Comparison of ENCODE assay signal across 8 mouse cellular contexts in the genomic region with DNA sequence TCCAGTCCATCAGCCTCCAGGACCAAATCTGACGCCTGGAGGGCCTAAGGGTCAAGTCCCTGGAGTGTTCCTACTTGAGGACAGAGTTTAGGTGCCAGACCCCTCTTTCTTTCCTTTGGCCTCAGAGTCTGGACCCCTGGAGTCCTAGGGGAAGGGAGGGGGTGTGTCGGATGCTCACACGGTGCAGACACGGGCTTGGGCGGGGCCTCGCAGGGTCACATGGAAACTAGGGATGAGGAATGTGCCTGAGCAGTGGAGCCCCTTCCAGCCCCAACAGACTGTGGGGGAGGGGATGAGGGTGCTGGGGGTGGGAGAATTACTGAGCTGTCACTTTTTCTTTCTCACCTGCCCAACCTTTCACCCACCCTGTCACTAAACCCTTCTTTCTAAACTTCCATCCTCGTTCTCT. TPM values are rescaled to one million over a fixed set of nuclear protein-coding genes. Genes with fewer than 3 reads are reported as not detected.
DNase-seq lines count a peak whose midpoint lies in the region; ATAC-seq and TF ChIP-seq lines count a peak whose summit lies in the region.

No protein-coding gene starts in this region.

- H3K4me2 ChIP-seq in heart, embryonic 11.5 days: peak overlapping the region; percentile 97
- peak overlapping the region; percentile 98 for H3K4me2 ChIP-seq in kidney, embryonic 15.5 days

- peaks cover 82% of the 10 kb centered on the region for H3K4me1 ChIP-seq in embryonic facial prominence, embryonic 10.5 days
- peaks cover 33% of the 10 kb centered on the region for H3K4me1 ChIP-seq in heart, embryonic 11.5 days (ENCODE audit: control insufficient read depth, insufficient read depth, low read length)
- H3K4me1 ChIP-seq in kidney, embryonic 15.5 days: peaks cover 67% of the 10 kb centered on the region
- H3K4me1 ChIP-seq in liver, adult 2 months (ENCODE audit: control insufficient read depth, insufficient read depth, low read length): peaks cover 18% of the 10 kb centered on the region

- DNase-seq in 3T3-L1 (ENCODE audit: low read depth, low spot score): peak; percentile 75
- peak; percentile 81 for DNase-seq in R1 (ENCODE audit: low read depth, low spot score)
- peak; percentile 80 for DNase-seq in embryonic facial prominence, embryonic 10.5 days (ENCODE audit: low spot score)
- DNase-seq in liver, adult 2 months (ENCODE audit: extremely low read depth, low read depth, low spot score): peak; percentile 71
- DNase-seq in neural tube, embryonic 10.5 days (ENCODE audit: extremely low spot score, low spot score): peak; percentile 72
- peak; percentile 53 for DNase-seq in thymus, postnatal 25 days

- H3K9ac ChIP-seq in heart, embryonic 11.5 days (ENCODE audit: low read depth, low read length): peak overlapping the region; percentile 86
- H3K9ac ChIP-seq in kidney, embryonic 15.5 days: peak overlapping the region; percentile 58
- H3K9ac ChIP-seq in liver, adult 2 months (ENCODE audit: low read depth, low read length): peak overlapping the region; percentile 98

- no peaks in the 10 kb centered on the region; the same call in 1 of the 2 replicates for H3K79me2 ChIP-seq in liver, adult 2 months (ENCODE audit: control insufficient read depth, insufficient read depth, low read length)

- no peaks in the 10 kb centered on the region for H3K9me3 ChIP-seq in embryonic facial prominence, embryonic 10.5 days
- H3K9me3 ChIP-seq in heart, embryonic 11.5 days (replicated peaks; ENCODE audit: control insufficient read depth, low read length): no peaks in the 10 kb centered on the region
- no peaks in the 10 kb centered on the region for H3K9me3 ChIP-seq in kidney, embryonic 15.5 days (replicated peaks)

- ATAC-seq in heart, embryonic 11.5 days (replicated peaks; ENCODE audit: insufficient number of reproducible peaks, low FRiP score, low TSS enrichment): 0 out of 2 replicates have a peak, but pooled peaks have one; percentile 20
- peak; percentile 29 for ATAC-seq in kidney, embryonic 15.5 days (replicated peaks; ENCODE audit: low FRiP score)

- peaks cover 15% of the 10 kb centered on the region for H3K27me3 ChIP-seq in embryonic facial prominence, embryonic 10.5 days (replicated peaks; ENCODE audit: low read depth, poor library complexity, severe bottlenecking)
- no peaks in the 10 kb centered on the region for H3K27me3 ChIP-seq in heart, embryonic 11.5 days (ENCODE audit: control insufficient read depth, insufficient read depth, low read length)
- H3K27me3 ChIP-seq in kidney, embryonic 15.5 days: no peaks in the 10 kb centered on the region
- no peaks in the 10 kb centered on the region for H3K27me3 ChIP-seq in liver, adult 2 months (ENCODE audit: control insufficient read depth, insufficient read depth, low read length)

- peak overlapping the region; percentile 76 for H3K4me3 ChIP-seq in embryonic facial prominence, embryonic 10.5 days
- H3K4me3 ChIP-seq in heart, embryonic 11.5 days (ENCODE audit: low read depth, low read length): peak overlapping the region; percentile 71
- H3K4me3 ChIP-seq in kidney, embryonic 15.5 days (replicated peaks): peak overlapping the region; percentile 56
- H3K4me3 ChIP-seq in liver, adult 2 months (ENCODE audit: insufficient read depth, low read depth, low read length): peak overlapping the region; percentile 81

- TF ChIP-seq POLR2A in liver, adult 2 months (IDR thresholded peaks at IDR 0.05; ENCODE audit: extremely low read depth, insufficient read depth, low read length): peak; percentile 37; the same call in 1 of the 2 replicates

- H3K36me3 ChIP-seq in embryonic facial prominence, embryonic 10.5 days (replicated peaks): peaks cover 17% of the 10 kb centered on the region
- H3K36me3 ChIP-seq in heart, embryonic 11.5 days (ENCODE audit: control insufficient read depth, insufficient read depth, low read length): peaks cover 3% of the 10 kb centered on the region; the same call in 1 of the 2 replicates
- peaks cover 13% of the 10 kb centered on the region for H3K36me3 ChIP-seq in kidney, embryonic 15.5 days
- H3K36me3 ChIP-seq in liver, adult 2 months (ENCODE audit: control insufficient read depth, insufficient read depth, low read length): peaks cover 11% of the 10 kb centered on the region

- WGBS in embryonic facial prominence, embryonic 10.5 days: 0% methylated on average over 7 of the region's 7 CpGs
- WGBS in heart, embryonic 11.5 days (ENCODE audit: insufficient replicate concordance): under 1% methylated on average over 7 of the region's 7 CpGs
- WGBS in kidney, embryonic 15.5 days: 2% methylated on average over 7 of the region's 7 CpGs
- whole genome bisulfite sequencing in liver, adult 2 months: 0% methylated on average over 7 of the region's 7 CpGs

- H3K27ac ChIP-seq in embryonic facial prominence, embryonic 10.5 days (replicated peaks): peak overlapping the region; percentile 89
- H3K27ac ChIP-seq in heart, embryonic 11.5 days (ENCODE audit: low read depth, low read length): peak overlapping the region; percentile 79
- peak overlapping the region; percentile 96 for H3K27ac ChIP-seq in kidney, embryonic 15.5 days
- H3K27ac ChIP-seq in liver, adult 2 months (replicated peaks; ENCODE audit: insufficient read depth, low read depth, low read length): peak overlapping the region; percentile 96

- TF ChIP-seq CTCF in liver, adult 2 months (IDR thresholded peaks at IDR 0.05; ENCODE audit: low read depth, low read length): no peak

RNA-seq across cellular contexts. Expression of a gene that starts 1.0 kb away (rescaled TPM):
- 3.6 and 4.3 TPM in 2 replicates for polyA plus RNA-seq in embryonic facial prominence, embryonic 10.5 days (2016; fragmentation: Nextera tagmentation; extraction: Ambion mirVana)
- polyA plus RNA-seq in heart, embryonic 11.5 days (2014; fragmentation: Nextera tagmentation; extraction: Ambion mirVana): 3.3 and 3.5 TPM in 2 replicates
- polyA plus RNA-seq in kidney, embryonic 15.5 days (2015; fragmentation: Nextera tagmentation; extraction: Ambion mirVana): 3.7 and 4.7 TPM in 2 replicates
- 93.0 and 110 TPM in 2 replicates for total RNA-seq in liver, adult 2 months (2014; rRNA removed)
- polyA plus RNA-seq in liver, adult 2 months (2012; rRNA removed): 8.6 and 17.0 TPM in 2 replicates

RNA-seq across cellular contexts. Expression of a gene that starts 6.2 kb away (rescaled TPM):
- 8.5 and 9.1 TPM in 2 replicates for polyA plus RNA-seq in embryonic facial prominence, embryonic 10.5 days (2016; fragmentation: Nextera tagmentation; extraction: Ambion mirVana)
- polyA plus RNA-seq in heart, embryonic 11.5 days (2014; fragmentation: Nextera tagmentation; extraction: Ambion mirVana): 3.3 and 5.5 TPM in 2 replicates
- 8.6 and 8.8 TPM in 2 replicates for polyA plus RNA-seq in kidney, embryonic 15.5 days (2015; fragmentation: Nextera tagmentation; extraction: Ambion mirVana)
- total RNA-seq in liver, adult 2 months (2014; rRNA removed): 0.09 and 0.13 TPM in 2 replicates
- polyA plus RNA-seq in liver, adult 2 months (2012; rRNA removed): 0.59 and 1.6 TPM in 2 replicates

RNA-seq across cellular contexts. Expression of a gene that starts 9.4 kb away (rescaled TPM):
- 1,168 and 1,206 TPM in 2 replicates for polyA plus RNA-seq in embryonic facial prominence, embryonic 10.5 days (2016; fragmentation: Nextera tagmentation; extraction: Ambion mirVana)
- 764 and 836 TPM in 2 replicates for polyA plus RNA-seq in heart, embryonic 11.5 days (2014; fragmentation: Nextera tagmentation; extraction: Ambion mirVana)
- polyA plus RNA-seq in kidney, embryonic 15.5 days (2015; fragmentation: Nextera tagmentation; extraction: Ambion mirVana): 1,132 and 1,166 TPM in 2 replicates
- total RNA-seq in liver, adult 2 months (2014; rRNA removed): 436 and 542 TPM in 2 replicates
- 366 and 534 TPM in 2 replicates for polyA plus RNA-seq in liver, adult 2 months (2012; rRNA removed)

RNA-seq across cellular contexts. Expression of a gene that starts 11.7 kb away (rescaled TPM):
- polyA plus RNA-seq in embryonic facial prominence, embryonic 10.5 days (2016; fragmentation: Nextera tagmentation; extraction: Ambion mirVana): 0.55 and 0.64 TPM in 2 replicates
- 0.24 and 0.99 TPM in 2 replicates for polyA plus RNA-seq in heart, embryonic 11.5 days (2014; fragmentation: Nextera tagmentation; extraction: Ambion mirVana)
- polyA plus RNA-seq in kidney, embryonic 15.5 days (2015; fragmentation: Nextera tagmentation; extraction: Ambion mirVana): 0.19 and 0.29 TPM in 2 replicates
- total RNA-seq in liver, adult 2 months (2014; rRNA removed): not detected in 2 replicates
- not detected in 2 replicates for polyA plus RNA-seq in liver, adult 2 months (2012; rRNA removed)

RNA-seq across cellular contexts. Expression of a gene that starts 11.9 kb away (rescaled TPM):
- 41.5 and 42.1 TPM in 2 replicates for polyA plus RNA-seq in embryonic facial prominence, embryonic 10.5 days (2016; fragmentation: Nextera tagmentation; extraction: Ambion mirVana)
- polyA plus RNA-seq in heart, embryonic 11.5 days (2014; fragmentation: Nextera tagmentation; extraction: Ambion mirVana): 13.2 and 17.3 TPM in 2 replicates
- polyA plus RNA-seq in kidney, embryonic 15.5 days (2015; fragmentation: Nextera tagmentation; extraction: Ambion mirVana): 28.1 and 33.7 TPM in 2 replicates
- 13.4 and 15.2 TPM in 2 replicates for total RNA-seq in liver, adult 2 months (2014; rRNA removed)
- 62.9 and 80.1 TPM in 2 replicates for polyA plus RNA-seq in liver, adult 2 months (2012; rRNA removed)

Comparison
In these comparisons a context has a peak if more than half of its experiments do, and no peak if none do; other contexts are left out.
1. Peak in every context shown above with its lines: DNase-seq, ATAC-seq, H3K4me3 ChIP-seq and H3K27ac ChIP-seq.